Mouse (Mus musculus) heart, embryonic 13.5 days (tissue): Measurements from ENCODE around the gene Dok1. TPM values are rescaled to one million over a fixed set of nuclear protein-coding genes. Genes with fewer than 3 reads are reported as not detected.

ENCODE experiments used
- ATAC-seq: fragments of 200-750 bp; cut with Nextera tagmentation; 2 replicates; pipeline ENCODE4 v1.8.0; 2017; ENCODE audit warnings: moderate TSS enrichment; ENCODE audit not compliant: insufficient number of reproducible peaks, low FRiP score, low TSS enrichment; ENCODE audit errors: extremely low read depth
- H3K27ac ChIP-seq: fragments of 300-500 bp; sonication (generic); replicated peaks from 2 replicates; pipeline ENCODE4 v1.5.1; 2015; ENCODE audit warnings: moderate library complexity, mild to moderate bottlenecking, inconsistent platforms
- H3K27me3 ChIP-seq: fragments of 300-500 bp; sonication (generic); replicated peaks from 2 replicates; pipeline ENCODE4 v1.6.1; 2015; ENCODE audit warnings: mild to moderate bottlenecking, inconsistent platforms
- H3K36me3 ChIP-seq: fragments of 300-500 bp; sonication (generic); 2 replicates; pipeline ENCODE4 v1.6.1; 2015; ENCODE audit warnings: mild to moderate bottlenecking, inconsistent platforms
- H3K4me1 ChIP-seq: fragments of 300-500 bp; sonication (generic); 2 replicates; pipeline ENCODE4 v1.6.1; 2015; ENCODE audit warnings: inconsistent platforms
- H3K4me2 ChIP-seq: fragments of 300-500 bp; sonication (generic); 2 replicates; pipeline ENCODE4 v1.6.1; 2015; ENCODE audit warnings: inconsistent platforms, mild to moderate bottlenecking, moderate library complexity
- H3K4me3 ChIP-seq: fragments of 300-500 bp; sonication (generic); 2 replicates; pipeline ENCODE4 v1.5.1; 2015; ENCODE audit warnings: moderate library complexity, mild to moderate bottlenecking, inconsistent platforms
- H3K9ac ChIP-seq: fragments of 300-500 bp; sonication (generic); 2 replicates; pipeline ENCODE4 v1.6.1; 2015; ENCODE audit warnings: inconsistent platforms, mild to moderate bottlenecking, moderate library complexity
- H3K9me3 ChIP-seq: fragments of 300-500 bp; sonication (generic); 2 replicates; pipeline ENCODE4 v1.6.1; 2016; ENCODE audit warnings: inconsistent platforms
- WGBS: fragments of 180-500 bp; shearing (Covaris S2); methylation state at CpG from one replicate; pipeline ENCODE4 v1.1.7; 2015; ENCODE audit warnings: mixed read lengths; 5-methylcytosine and 5-hydroxymethylcytosine counted together
- polyA plus RNA-seq: library from polyadenylated mRNA; unstranded; fragments of >200 nt; fragmentation: Nextera tagmentation; extraction: Ambion mirVana; gene quantifications from 2 replicates; pipeline ENCODE4 v1.2.1, GENCODE M21; 2015

Gene Dok1
- polyA plus RNA-seq, 1 experiment from 2014 or later: 7.6 TPM

DNA sequence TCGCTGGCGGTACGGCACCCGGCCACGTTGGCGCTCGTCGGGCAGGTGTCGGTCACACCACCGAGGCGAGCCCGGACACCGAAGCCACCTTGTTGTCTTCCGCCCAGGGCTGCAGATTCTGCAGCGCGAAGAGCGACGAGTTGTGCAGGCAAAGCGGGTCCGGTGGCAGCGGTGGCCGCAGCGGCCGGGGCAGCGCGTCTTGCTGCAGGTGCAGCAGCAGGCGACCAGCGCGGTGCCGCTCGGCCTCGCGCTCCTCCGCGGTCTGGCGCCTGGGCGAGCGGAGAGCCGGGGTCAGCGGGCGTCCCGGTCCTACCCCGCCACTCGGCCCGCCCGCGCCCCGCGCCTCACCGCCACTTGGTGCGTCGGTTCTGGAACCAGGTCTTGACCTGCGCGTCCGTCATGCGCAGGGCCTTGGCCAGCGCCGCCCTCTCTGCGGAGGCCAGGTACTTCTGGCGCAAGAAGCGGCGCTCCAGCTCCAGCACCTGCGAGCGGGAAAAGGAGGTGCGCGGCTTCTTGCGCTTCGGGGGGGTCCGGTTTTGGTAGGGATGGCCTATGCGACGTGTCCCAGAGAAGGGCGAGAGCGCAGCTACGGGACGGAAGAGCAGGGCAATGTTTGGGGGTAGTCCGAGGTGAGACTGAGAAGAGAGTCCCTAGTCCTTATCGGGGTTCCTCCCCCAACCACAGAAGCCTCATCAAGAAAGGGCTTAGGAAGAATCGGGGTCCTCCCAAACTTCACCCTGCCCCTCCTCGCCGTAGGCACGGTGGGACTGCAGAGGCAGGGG is 35.6 kb upstream of the Dok1 start:
- no peaks in the 10 kb centered on the region for H3K9me3 ChIP-seq
- ATAC-seq: no peak
- peaks cover 100% of the 10 kb centered on the region for H3K27me3 ChIP-seq
- H3K4me3 ChIP-seq: peak overlapping the region; percentile 43
- WGBS: under 1% methylated on average over 81 of the region's 81 CpGs
- peak overlapping the region; percentile 40; the same call in 1 of the 2 replicates for H3K9ac ChIP-seq
- no peaks in the 10 kb centered on the region for H3K36me3 ChIP-seq
- no peak overlapping the region for H3K27ac ChIP-seq
- H3K4me2 ChIP-seq: peak overlapping the region; percentile 61
- H3K4me1 ChIP-seq: peaks cover 28% of the 10 kb centered on the region

GRCm38 (mm10) chr6:83068221-83068620 is 35.0 kb upstream of the Dok1 start:
- no peak for ATAC-seq
- Histone ChIP-seq H3K36me3 (no peaks in the 10 kb centered on the region), H3K9ac (no peak overlapping the region), H3K27me3 (peaks cover 100% of the 10 kb centered on the region), H3K4me1 (peaks cover 28% of the 10 kb centered on the region), H3K27ac (no peak overlapping the region), H3K4me2 (peak overlapping the region; percentile 61), H3K9me3 (no peaks in the 10 kb centered on the region), H3K4me3 (peak overlapping the region; percentile 43)
- WGBS: 7% methylated on average over 8 of the region's 8 CpGs

DNA sequence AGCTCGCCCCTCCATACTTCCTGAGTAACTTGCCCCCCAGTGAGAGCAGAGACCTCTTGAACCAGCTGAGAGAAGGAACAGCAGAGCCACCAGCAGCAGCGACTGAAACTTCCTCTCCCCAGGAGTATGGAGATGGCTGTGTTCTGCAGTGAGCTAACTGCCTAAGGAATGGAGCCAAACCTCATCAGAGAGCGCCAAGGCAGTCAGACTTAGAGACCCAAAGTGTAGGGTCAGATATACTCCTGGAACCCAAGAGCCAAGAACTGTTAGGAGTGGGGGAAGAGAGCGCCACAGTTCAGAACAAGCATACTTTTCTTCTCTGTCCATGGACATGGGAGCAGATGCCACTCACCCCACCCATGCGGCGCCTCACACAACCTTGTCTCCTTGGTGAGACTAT is 33.2 kb upstream of the Dok1 start:
- no peak overlapping the region for H3K27ac ChIP-seq
- H3K9ac ChIP-seq: no peak overlapping the region
- H3K27me3 ChIP-seq: peaks cover 100% of the 10 kb centered on the region
- H3K36me3 ChIP-seq: no peaks in the 10 kb centered on the region
- H3K4me1 ChIP-seq: peaks cover 28% of the 10 kb centered on the region
- H3K4me3 ChIP-seq: no peak overlapping the region
- H3K4me2 ChIP-seq: no peak overlapping the region
- H3K9me3 ChIP-seq: no peaks in the 10 kb centered on the region
- WGBS: 29% methylated on average over 6 of the region's 6 CpGs
- no peak for ATAC-seq

DNA sequence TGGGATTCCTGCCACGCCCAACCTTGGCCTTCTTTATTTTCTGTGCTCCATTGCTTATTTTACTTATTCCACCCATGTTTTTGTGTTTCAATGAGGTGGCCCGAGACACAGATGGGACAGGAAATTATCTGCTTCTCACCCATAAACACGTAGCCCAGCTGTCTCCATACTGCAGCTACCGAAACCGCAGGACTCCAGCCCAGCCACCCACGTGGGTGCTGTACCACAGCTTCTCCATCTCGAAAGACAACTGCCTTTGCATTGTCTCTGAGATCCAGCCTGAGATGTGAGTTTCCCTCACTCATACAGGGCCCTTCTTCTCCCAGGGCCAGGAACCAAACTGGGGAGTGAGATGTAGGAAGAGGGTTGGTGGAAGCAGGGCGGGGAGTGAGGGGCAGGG is 32.7 kb upstream of the Dok1 start:
- 37% methylated on average over 8 of the region's 8 CpGs for WGBS
- peaks cover 100% of the 10 kb centered on the region for H3K27me3 ChIP-seq
- no peak overlapping the region for H3K27ac ChIP-seq
- no peak overlapping the region for H3K4me2 ChIP-seq
- no peaks in the 10 kb centered on the region for H3K9me3 ChIP-seq
- ATAC-seq: no peak
- H3K4me3 ChIP-seq: no peak overlapping the region
- no peaks in the 10 kb centered on the region for H3K36me3 ChIP-seq
- H3K4me1 ChIP-seq: peaks cover 24% of the 10 kb centered on the region
- no peak overlapping the region for H3K9ac ChIP-seq

DNA sequence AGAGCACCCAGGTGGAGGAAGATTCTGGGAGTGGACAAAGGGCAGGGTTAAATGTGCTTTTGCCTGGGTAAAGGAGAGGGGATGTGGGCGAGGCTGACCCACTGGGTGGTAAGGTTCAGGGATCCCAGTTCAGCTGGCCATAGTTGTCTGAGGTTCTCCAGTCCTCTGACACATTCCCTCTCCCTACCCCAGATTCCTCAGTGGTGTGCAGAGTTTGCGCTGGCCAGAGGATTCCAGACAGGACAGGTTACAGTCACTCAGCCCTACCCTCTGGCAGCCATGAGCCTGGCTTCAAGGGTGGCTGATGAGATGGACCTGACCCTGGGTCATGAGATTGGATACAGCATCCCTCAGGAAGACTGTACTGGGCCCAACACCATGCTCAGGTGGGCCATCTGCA is 25.5 kb upstream of the Dok1 start:
- Histone ChIP-seq H3K36me3 (peaks cover 24% of the 10 kb centered on the region), H3K9ac (no peak overlapping the region), H3K4me2 (no peak overlapping the region), H3K4me3 (no peak overlapping the region), H3K27me3 (peaks cover 52% of the 10 kb centered on the region), H3K27ac (no peak overlapping the region), H3K4me1 (peaks cover 12% of the 10 kb centered on the region), H3K9me3 (no peaks in the 10 kb centered on the region)
- ATAC-seq: no peak
- WGBS: 76% methylated on average over 2 of the region's 2 CpGs

DNA sequence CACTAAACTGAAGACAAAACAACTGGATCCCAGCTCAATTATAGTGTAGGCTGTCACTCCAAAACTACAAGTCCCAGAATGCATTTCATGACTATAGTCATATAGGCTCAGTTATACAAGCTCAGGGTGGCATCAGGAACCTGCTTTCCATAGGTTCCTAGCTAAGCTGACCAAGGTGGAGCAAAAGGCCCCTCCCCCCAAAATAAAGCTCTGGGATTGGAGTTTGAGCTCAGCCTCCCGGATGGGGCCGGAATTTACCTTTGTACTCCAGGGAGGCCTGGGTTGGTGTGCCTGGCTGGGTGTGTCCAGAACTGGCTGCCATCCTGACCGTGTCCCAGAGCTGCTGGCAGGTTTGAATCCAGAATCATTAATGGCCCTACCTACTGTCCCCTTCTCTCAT is 24.5 kb upstream of the Dok1 start, which contains the start of gene Dqx1:
Dqx1 (plus strand) TSS at position 55 of the 400 bp plus-strand sequence.
- Histone ChIP-seq H3K36me3 (peaks cover 24% of the 10 kb centered on the region), H3K27ac (no peak within 1 kb of the TSS), H3K4me1 (peaks cover 21% of the 10 kb centered on the region), H3K9me3 (no peaks in the 10 kb centered on the region), H3K4me3 (no peak within 1 kb of the TSS), H3K9ac (no peak within 1 kb of the TSS), H3K4me2 (no peak within 1 kb of the TSS), H3K27me3 (peaks cover 43% of the 10 kb centered on the region)
- 57% methylated on average over 3 of the region's 3 CpGs for WGBS
- ATAC-seq: no peak

DNA sequence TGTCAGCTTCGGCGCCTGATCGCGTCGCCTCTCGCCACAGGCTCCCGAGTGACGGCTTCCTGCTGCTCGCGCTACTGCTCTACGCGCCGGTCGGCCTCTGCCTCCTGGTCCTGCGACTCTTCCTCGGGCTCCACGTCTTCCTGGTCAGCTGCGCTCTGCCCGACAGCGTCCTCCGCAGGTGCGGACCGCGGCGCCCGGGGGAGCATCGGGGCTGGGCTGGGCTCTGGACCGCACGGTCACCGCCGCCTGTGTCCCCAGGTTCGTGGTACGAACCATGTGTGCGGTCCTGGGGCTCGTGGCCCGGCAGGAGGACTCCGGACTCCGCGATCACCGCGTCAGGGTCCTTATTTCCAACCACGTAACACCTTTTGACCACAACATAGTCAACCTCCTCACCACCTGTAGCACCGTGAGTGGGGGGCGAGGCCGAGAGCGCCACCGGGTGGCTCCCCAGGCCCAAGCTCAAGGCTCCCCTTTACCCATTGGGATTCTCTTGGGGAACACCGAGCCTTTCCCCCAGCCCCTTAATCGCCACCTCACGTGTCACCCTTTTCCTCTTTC is 21.7 kb upstream of the Dok1 start, which contains the start of gene Htra2:
Htra2 (minus strand) TSS at position 403 of the 561 bp plus-strand sequence.
- 2% methylated on average over 46 of the region's 50 CpGs for WGBS
- peak; percentile 10 for ATAC-seq
- H3K9ac ChIP-seq: peak within 1 kb of the TSS; percentile 86

DNA sequence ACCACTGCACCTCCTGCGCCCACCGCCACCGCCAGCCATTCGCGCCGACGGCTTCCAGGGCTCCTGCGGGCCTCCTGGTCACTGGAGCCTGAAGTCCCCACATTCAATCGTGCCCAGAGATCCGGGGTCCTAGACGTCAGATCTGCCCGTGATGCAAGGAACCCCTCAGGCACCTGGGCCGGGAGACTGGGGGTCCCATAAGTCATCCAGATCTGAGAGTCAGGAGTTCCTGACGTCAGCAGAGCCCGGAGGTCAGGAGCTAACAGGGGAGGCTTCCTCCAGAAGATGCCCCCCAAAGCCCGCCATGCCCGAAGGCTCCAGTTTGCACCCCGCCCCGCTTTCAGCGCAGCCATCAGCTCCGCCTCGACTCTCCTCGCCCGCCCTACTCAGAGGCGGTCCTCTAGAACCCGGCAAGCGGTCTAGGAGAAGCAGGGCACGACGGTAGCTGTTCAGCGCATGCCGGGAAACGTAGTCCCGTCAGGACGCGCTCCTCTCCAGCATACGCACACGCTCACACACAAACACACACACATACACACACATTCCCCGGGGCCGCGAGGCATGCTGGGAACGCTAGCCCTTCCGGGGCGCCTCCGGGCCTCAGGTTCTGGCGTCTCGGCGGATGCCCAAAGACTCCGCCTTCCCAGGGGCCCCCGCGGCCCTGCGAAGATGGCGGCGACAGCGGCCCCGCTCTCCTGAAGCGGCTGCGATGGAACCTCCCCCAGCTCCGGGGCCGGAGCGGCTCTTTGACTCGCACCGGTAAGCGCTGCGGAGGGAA is 21.0 kb upstream of the Dok1 start, which contains the start of gene Aup1:
Aup1 (plus strand) TSS at position 448 of the 778 bp plus-strand sequence.
- Histone ChIP-seq H3K4me1 (peaks cover 27% of the 10 kb centered on the region), H3K27me3 (peaks cover 20% of the 10 kb centered on the region), H3K4me2 (peak within 1 kb of the TSS; percentile 97), H3K4me3 (peak within 1 kb of the TSS; percentile 84), H3K9ac (peak within 1 kb of the TSS; percentile 86), H3K36me3 (peaks cover 47% of the 10 kb centered on the region), H3K27ac (peak within 1 kb of the TSS; percentile 82), H3K9me3 (no peaks in the 10 kb centered on the region)
- peak; percentile 88 for ATAC-seq
- WGBS: under 1% methylated on average over 64 of the region's 64 CpGs

More for the DNA sequence above, 21.7 kb upstream of the Dok1 start, which contains the start of gene Htra2:
- peak within 1 kb of the TSS; percentile 82 for H3K27ac ChIP-seq
- H3K4me1 ChIP-seq: peaks cover 27% of the 10 kb centered on the region
- H3K27me3 ChIP-seq: peaks cover 19% of the 10 kb centered on the region
- no peaks in the 10 kb centered on the region for H3K9me3 ChIP-seq
- H3K4me3 ChIP-seq: peak within 1 kb of the TSS; percentile 84
- H3K4me2 ChIP-seq: peak within 1 kb of the TSS; percentile 97
- H3K36me3 ChIP-seq: peaks cover 47% of the 10 kb centered on the region

DNA sequence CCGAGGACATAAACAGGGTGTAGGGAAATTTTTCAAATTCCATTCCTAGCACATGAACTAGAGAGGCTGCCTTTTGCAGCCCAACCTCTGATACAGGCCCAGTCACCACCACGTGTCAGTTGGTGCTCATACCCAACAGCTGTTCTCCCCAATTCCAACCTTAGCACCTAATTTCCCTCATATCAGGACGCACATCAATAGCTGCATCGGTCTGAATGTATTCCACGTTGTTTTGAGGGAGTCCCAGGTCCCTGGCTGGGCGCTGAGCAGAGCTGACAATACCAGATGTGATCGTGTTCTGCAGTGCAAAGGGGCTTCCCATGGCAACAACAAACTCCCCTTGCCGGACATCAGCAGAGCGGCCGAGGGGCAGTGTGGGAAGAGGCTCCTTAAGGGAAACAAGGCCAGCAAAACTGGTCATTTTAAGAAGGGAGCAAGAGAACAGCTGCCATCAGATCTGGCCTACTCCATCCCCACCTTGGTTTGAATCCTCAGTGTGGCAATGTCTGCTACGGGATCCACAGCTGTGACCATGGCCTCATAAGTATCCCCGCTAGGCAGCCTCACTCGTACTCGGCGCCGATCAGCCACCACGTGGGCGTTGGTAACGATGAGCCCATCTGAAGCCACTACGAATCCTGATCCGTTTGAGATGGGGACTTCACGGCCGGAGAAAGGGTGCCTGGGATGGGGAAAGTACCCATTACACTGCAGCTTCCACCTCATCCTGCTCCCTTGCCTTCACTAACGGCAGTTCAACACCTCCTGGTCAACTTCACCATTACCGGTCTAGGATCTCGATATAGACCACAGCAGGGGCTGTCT is 20.1 kb upstream of the Dok1 start:
- peak overlapping the region; percentile 82 for H3K27ac ChIP-seq
- H3K9ac ChIP-seq: peak overlapping the region; percentile 86
- H3K27me3 ChIP-seq: peaks cover 19% of the 10 kb centered on the region
- peak overlapping the region; percentile 97 for H3K4me2 ChIP-seq
- H3K4me1 ChIP-seq: peaks cover 27% of the 10 kb centered on the region
- peak overlapping the region; percentile 84 for H3K4me3 ChIP-seq
- ATAC-seq: no peak
- WGBS: 2% methylated on average over 26 of the region's 26 CpGs
- peaks cover 45% of the 10 kb centered on the region for H3K36me3 ChIP-seq
- H3K9me3 ChIP-seq: no peaks in the 10 kb centered on the region

DNA sequence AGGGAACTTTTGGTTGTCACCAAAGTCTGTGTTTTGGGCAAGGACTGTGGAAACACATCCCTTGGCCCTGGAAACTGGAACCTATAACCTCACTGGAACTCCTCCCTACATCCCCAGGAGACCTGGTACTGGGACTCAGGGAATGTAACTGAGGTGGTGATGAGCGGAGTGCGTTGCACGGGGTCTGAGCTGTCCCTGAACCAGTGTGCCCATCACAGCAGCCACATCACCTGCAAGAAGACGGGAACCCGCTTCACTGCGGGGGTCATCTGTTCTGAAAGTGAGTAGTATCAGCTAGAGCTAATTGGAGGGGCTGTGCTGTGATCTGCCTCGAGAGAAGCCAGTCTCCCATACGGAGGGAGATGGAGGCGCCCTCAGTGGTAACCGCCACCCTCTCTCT is 16.1 kb upstream of the Dok1 start:
- H3K9ac ChIP-seq: no peak overlapping the region
- peaks cover 35% of the 10 kb centered on the region for H3K27me3 ChIP-seq
- no peaks in the 10 kb centered on the region for H3K9me3 ChIP-seq
- H3K4me2 ChIP-seq: no peak overlapping the region
- H3K36me3 ChIP-seq: peaks cover 22% of the 10 kb centered on the region
- no peak overlapping the region for H3K4me3 ChIP-seq
- H3K27ac ChIP-seq: no peak overlapping the region
- peaks cover 24% of the 10 kb centered on the region for H3K4me1 ChIP-seq
- WGBS: 66% methylated on average over 10 of the region's 10 CpGs
- ATAC-seq: no peak
